Mouse (Mus musculus) spleen, embryonic (tissue): ENCODE data around the gene Tcirg1.

Experiments used
- CTCF ChIA-PET: fragments of 350-600 bp; sonication (Branson Sonifier 250); formaldehyde crosslinking; loops from one replicate; lab custom pipeline; 2022; lab: Charles Lee

Gene Tcirg1

GRCm38 (mm10) chr19:3928779-3929178 lies 21.8 kb upstream of the Tcirg1 start:
- CTCF ChIA-PET = interaction anchor here (0.7 kb wide), 1 partner anchor 403 kb away, joined by 24 read pairs; no protein-coding TSS in a partner anchor

GRCm38 (mm10) chr19:3927989-3928388 lies 21.1 kb upstream of the Tcirg1 start:
- CTCF ChIA-PET = interaction anchor here (0.5 to 0.7 kb wide), 2 partner anchors 191 to 404 kb away, joined by 3 to 24 read pairs; no protein-coding TSS in a partner anchor

DNA sequence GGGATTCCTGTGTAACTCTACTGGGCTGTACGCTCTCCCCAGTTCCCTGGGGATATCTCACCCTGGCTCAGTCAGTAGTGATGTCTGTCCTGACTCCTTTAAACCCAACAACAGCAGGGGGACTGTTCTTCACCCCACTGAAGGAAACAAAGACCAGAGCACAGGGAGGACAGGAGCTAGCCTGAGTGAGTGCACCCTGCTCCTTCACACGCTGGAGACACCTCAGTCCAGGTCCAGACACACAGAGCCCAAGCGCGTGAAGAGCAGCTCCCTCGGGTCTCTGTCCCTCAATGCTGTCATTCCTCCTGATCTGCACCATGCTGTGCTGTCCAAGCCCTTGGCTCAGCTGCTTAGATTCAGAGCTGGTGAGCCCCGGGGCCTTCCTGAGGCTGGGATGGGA lies 19.8 kb upstream of the Tcirg1 start:
- CTCF ChIA-PET = interaction anchor here (0.5 kb wide), 1 partner anchor 22 kb away, joined by 3 read pairs; no protein-coding TSS in a partner anchor

DNA sequence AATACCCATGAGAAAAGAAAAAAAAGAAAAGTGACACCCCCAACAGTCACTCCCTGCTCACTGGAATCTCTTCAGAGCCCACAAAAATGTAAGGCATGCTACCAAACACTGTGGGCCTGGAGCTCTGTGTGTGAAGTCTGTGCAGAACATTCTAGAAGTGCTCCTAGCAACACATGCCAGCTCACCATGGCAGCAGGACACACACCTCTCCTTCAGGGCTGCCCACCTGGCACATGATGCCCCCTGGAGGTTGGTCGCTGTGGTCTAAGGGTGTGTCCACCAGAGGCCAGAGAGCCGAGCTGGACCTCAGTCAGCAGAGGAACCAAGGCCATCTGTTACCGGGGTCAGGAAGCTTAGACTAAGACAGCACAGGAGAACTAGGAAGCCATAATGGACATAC lies 19.3 kb upstream of the Tcirg1 start:
- CTCF ChIA-PET = interaction anchor here (0.5 kb wide), 1 partner anchor 22 kb away, joined by 3 read pairs; no protein-coding TSS in a partner anchor

DNA sequence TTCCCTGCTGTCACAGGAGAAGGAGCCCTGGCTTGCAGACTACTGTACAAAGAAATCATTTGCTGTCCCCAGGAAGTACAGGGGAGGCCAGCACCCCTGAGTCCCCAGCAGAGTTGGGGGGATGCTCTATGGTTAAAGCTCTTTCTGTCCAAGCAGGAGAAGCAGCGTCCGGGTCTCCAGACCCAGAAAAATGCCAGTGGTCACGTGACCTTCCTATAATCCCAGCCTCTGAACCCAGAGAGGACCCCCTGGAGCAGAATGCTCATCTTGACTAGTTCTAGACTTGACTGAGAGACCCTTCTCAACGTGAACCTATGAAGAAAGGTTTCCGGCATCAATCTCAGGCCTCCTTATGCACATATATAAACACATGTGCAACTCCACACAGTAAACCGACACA lies 18.9 kb upstream of the Tcirg1 start:
- CTCF ChIA-PET = no interaction called here

GRCm38 (mm10) chr19:3924868-3925267 lies 17.9 kb upstream of the Tcirg1 start:
- CTCF ChIA-PET = no interaction called here

GRCm38 (mm10) chr19:3924190-3924589 lies 17.3 kb upstream of the Tcirg1 start:
- CTCF ChIA-PET = no interaction called here

DNA sequence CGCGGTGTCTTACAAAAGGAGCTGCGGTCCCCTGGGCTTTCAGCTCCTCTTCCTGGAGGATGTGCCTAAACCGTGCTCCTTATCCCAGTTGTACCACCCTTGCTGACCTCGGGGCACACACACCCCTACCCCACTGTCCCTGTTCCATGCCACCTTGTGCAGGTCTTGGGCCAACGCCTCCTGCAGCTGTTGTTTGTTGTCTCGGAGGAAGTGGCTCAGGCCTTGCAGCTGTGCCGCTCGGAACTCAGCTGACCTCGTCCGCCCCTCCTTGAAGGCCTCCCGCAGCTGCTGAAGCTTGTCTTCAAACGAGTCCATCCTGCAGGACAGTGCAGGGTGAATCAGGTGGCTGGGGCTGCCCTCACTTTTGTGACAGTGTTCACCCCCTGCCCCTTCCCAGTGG lies 16.7 kb upstream of the Tcirg1 start:
- CTCF ChIA-PET = no interaction called here

GRCm38 (mm10) chr19:3922661-3923371 lies 15.9 kb upstream of the Tcirg1 start:
- CTCF ChIA-PET = interaction anchor here (0.6 to 0.9 kb wide), 3 partner anchors 19 to 66 kb away, joined by 3 read pairs; no protein-coding TSS in a partner anchor

DNA sequence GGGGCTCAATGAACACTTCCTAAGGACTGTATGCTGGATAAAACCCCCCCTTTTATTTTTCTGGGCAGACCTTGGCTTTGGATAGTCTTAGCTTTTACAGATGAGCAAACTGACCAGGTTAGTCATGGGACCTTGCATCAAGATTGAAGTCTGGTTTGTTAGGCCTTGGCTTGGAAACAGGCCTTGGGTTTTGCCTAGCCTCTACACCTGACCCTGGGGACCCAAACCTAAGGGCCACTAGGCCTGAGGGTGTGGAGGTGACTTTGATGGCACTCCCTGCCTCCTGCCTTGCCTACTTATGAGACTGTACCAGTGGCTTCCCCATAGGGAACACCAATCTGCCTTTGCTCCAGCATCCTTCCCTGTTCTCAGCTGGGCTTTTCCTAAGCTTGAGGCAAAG lies 13.0 kb upstream of the Tcirg1 start:
- CTCF ChIA-PET = interaction anchor here (0.7 to 0.8 kb wide), 2 partner anchors 16 to 107 kb away, joined by 3 read pairs; no protein-coding TSS in a partner anchor

GRCm38 (mm10) chr19:3916727-3917126 lies 9.8 kb upstream of the Tcirg1 start:
- CTCF ChIA-PET = interaction anchor here (0.7 kb wide), 1 partner anchor 14 kb away, joined by 3 read pairs; no protein-coding TSS in a partner anchor

DNA sequence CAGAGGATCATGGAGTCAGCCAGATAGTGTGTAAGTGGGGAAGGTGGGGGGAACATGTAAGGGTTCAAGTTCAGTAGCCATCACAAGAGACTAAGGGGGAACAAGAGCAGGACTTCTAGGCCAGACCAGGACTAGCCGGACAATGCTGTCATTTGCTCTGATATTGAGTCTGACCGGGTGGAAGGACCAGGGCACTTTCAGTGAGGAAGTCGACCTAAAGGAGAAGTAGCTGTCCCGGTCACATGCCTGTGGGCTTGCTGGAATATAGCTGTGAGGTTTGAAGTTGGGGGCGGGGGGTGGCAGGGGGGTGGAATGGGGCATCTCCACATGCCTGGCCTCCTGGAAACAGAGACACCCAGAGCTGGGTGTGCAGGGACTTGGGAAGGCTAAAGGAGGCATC lies 7.6 kb upstream of the Tcirg1 start:
- CTCF ChIA-PET = no interaction called here

GRCm38 (mm10) chr19:3913692-3914091 lies 6.8 kb upstream of the Tcirg1 start:
- CTCF ChIA-PET = interaction anchor here (1.5 kb wide), 1 partner anchor 23 kb away, joined by 3 read pairs; no protein-coding TSS in a partner anchor

DNA sequence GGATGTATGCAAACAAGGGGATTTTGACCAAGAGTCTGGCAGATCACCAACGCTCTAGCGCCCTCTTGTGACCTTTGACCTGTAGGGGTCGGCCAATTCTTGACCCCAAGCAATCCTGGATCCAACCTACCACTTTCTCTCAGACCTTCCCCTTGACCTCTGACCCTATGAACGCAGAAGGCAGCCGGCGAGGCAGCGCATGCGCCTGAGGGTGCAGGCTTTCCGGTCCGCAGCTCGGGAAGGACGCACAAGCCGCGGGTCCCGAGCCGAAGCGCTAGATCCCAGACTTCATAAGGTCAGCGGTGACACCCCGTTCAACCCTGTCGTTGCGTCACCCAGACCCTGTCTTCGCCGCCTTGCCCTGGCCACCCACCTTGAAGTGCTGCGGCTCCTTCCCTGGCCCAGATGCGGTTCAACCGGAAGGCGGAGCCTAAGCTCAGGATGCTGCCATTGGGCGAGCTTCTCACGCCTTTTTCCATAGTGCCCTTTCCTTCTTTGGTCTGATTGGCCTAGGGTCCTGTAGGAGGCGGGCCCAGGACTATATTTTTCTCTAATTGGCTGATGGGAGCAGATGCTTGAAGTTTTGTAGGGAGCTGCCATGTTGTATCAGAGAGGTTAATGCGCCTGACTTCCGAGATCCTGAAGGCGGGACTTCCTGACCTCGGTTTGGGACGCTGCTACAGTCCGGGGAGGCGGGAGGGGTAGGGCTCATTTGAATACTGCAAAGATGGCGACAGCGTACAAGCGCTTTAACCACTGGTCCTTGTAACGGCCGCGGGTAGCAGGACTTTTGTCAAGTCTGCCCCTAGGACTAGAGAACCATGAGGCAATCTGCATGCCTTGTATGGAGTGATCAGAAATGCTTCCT lies 5.6 kb upstream of the Tcirg1 start, which contains the start of gene Ndufs8:
Ndufs8 (minus strand) TSS at position 438 of the 868 bp plus-strand sequence.
- CTCF ChIA-PET = interaction anchor here (1.5 kb wide), 1 partner anchor 24 kb away, joined by 3 read pairs; no protein-coding TSS in a partner anchor

DNA sequence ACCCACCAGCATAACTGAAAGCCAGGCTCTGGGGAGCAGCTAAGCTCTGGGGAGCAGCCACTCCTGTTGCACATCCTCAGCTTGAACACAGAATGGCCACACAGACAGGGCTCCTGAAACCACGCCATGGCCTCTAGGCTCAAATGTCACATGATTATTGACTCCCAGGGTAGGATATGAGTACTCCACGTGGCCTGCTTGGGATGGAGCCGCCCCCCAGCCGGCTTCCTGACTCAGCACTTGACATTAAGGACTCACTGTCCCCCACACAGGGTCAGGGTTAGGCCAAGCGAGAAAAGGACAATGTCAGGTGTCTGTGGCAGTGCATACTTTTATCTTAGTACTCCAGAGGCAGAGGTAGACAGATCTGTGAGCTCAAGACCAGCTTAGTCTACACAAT lies 3.3 kb upstream of the Tcirg1 start:
- CTCF ChIA-PET = no interaction called here

DNA sequence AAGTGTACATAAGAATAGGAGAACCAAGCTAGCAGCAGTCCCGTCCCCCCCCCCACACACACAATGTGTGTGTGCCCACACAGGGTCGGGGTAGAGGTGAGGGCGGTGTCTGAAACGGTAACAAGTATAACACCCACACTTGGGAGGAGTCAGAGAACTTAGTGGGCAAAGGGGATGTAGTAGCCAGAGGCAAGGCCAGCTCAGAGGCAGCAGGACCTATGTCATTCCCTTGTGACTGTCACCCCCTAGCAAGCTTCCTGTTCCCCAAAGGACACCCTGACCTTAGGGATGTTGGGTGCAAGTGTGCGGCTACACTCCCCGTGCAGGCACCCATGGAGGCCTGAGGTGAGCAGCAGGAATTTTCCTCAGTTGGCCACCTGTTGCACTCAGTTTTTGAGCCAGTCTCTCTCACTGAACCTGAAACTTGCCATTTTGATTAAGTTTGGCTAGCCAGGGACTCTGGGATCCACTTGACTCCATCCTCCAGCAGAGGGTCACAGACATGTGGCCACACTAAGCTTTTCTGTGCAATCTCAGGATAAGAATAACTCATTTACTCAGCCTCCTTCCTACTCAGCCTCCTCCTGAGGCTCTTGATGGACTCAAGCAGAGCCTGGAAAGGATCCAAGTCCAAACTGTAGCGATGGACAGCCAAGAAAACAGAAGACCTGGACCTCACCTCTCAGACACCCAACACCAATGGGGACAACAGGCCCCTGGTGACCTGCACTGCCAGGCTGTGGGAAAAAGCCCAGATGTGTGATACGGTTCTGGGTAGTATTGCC lies 1.1 kb upstream of the Tcirg1 start:
- CTCF ChIA-PET = no interaction called here

GRCm38 (mm10) chr19:3906326-3906725 lies 607 bp downstream of the Tcirg1 start:
- CTCF ChIA-PET = no interaction called here

- CTCF ChIA-PET = interaction anchor here (0.6 kb wide), 1 partner anchor 47 kb away, joined by 4 read pairs; no protein-coding TSS in a partner anchor
Measured at GRCm38 (mm10) chr19:3905261-3905969, 1.5 kb downstream of the Tcirg1 start.

DNA sequence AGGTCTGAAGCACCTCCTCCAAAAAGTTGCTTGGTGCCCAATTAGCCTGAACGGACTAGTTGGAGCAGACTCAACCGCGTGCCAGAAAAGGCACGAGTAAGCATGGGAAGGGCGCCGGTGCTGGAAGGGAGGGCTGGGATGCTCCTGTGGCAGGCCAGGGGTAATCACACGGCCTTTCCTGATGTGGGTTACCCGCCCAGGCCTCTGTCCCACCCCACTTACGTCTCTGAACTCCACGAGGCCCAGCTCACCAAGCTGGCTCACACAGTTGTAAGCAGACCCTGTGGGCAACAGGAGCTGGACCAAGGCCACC lies 2.6 kb downstream of the Tcirg1 start:
- CTCF ChIA-PET = interaction anchor here (0.6 to 1.1 kb wide), 4 partner anchors 22 to 91 kb away, joined by 3 to 7 read pairs (median 4); no protein-coding TSS in a partner anchor

GRCm38 (mm10) chr19:3903648-3904362 lies 3.1 kb downstream of the Tcirg1 start:
- CTCF ChIA-PET = interaction anchor here (0.6 to 1.1 kb wide), 2 partner anchors 23 to 77 kb away, joined by 3 to 4 read pairs; no protein-coding TSS in a partner anchor
